Mouse (Mus musculus): ENCODE data around the gene Rabep2.

Gene Rabep2

DNA sequence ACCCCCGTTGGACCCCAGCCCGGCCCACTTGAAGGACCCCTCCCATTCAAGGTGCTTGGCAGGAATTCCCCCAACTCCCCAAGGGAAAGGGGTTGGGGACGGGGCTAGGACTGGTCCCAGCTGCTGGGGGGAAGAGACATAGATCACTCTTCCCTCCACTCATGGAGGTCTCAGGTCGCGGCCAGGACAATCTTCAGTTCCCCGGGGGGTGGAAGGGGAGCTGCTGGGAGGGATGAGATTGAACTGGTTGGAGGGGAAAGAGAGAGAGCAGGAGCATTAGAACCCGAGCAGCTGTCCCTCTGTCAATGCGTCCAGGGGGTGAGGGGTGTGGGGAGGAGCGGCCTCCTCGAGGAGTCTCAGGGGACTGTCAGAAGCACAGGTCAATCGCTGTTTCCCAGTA is 63.4 kb downstream of the Rabep2 start:
- DNase-seq (ENCODE audit: low spot score in 2 of 2) = no peak

DNA sequence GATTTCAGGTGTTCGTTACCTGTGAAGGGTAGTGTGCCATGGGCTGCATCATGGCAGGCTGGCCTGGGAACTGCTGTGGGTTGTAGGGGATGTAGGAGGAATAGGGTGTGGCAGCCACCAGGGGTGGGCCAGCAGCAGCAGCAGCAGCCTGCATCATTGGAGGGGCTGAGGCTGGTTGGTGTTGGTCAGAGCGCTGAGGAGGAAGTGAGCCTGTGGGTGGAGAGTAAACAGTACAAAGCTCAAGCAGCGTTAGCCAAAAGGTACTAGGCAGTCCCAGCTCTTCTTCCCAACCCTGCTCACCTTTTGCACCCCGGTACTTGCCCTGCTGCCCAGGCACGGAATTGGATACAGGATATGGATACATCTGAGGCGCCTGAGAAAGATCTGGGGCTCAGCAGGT is 65.6 kb downstream of the Rabep2 start:
- no peak for DNase-seq (ENCODE audit: low spot score in 2 of 2)

DNA sequence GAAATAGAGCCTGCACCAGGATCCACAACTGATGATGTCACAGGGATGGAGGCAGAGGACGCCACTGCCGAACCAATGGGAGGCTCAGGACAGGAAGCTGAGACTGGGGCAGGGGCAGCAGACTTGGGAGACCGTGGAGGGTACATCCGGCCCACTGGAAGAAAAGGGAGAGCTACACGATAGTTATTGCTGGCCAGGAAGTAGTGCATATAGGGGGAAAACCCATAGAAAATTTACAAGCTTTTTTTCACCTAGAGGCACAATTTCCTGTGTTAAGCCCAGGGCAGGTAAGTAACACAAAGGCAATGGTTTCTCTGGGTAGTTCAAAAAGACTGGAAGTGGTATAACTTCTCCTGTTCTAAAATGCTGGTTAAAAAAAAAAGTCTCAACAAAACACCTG is 67.9 kb downstream of the Rabep2 start:
- no peak for DNase-seq (ENCODE audit: low spot score in 2 of 2)

- no peak for DNase-seq (ENCODE audit: low spot score in 2 of 2)
Measured at GRCm38 (mm10) chr7:126497966-126498365, 69.4 kb downstream of the Rabep2 start.

All from cerebellum, postnatal 4 days (tissue).